Mouse (Mus musculus): ENCODE data around the gene Olfr30. TPM values are rescaled to one million over a fixed set of nuclear protein-coding genes. Genes with fewer than 3 reads are reported as not detected.

The Olfr30 gene
- polyA plus RNA-seq, 1 experiment from 2014 or later, result not detected

Other genes starting within 250 kb of the Olfr30 start
- not detected in 2 replicates for gene 4930438A08Rik, start 187.5 kb downstream of the Olfr30 start, polyA plus RNA-seq (2016; fragmentation: Nextera tagmentation; extraction: Ambion mirVana)
- gene Zfp692, start 155.2 kb downstream of the Olfr30 start, polyA plus RNA-seq (2016; fragmentation: Nextera tagmentation; extraction: Ambion mirVana), result 18.5 and 19.2 TPM in 2 replicates
- gene Zfp672, start 131.9 kb downstream of the Olfr30 start, polyA plus RNA-seq (2016; fragmentation: Nextera tagmentation; extraction: Ambion mirVana), result 30.4 and 31.6 TPM in 2 replicates
- 30.0 and 30.8 TPM in 2 replicates for gene Sh3bp5l, start 131.5 kb downstream of the Olfr30 start, polyA plus RNA-seq (2016; fragmentation: Nextera tagmentation; extraction: Ambion mirVana)
- not detected in 2 replicates for gene Lypd8, start 83.2 kb downstream of the Olfr30 start, polyA plus RNA-seq (2016; fragmentation: Nextera tagmentation; extraction: Ambion mirVana)
- gene 1810065E05Rik, start 41.2 kb downstream of the Olfr30 start, polyA plus RNA-seq (2016; fragmentation: Nextera tagmentation; extraction: Ambion mirVana), result not detected in 2 replicates
- not detected in 2 replicates for gene Gm12253, start 29.7 kb downstream of the Olfr30 start, polyA plus RNA-seq (2016; fragmentation: Nextera tagmentation; extraction: Ambion mirVana)
- not detected in 2 replicates for gene Lypd9, start 9.3 kb downstream of the Olfr30 start, polyA plus RNA-seq (2016; fragmentation: Nextera tagmentation; extraction: Ambion mirVana)
- not detected in 2 replicates for gene Olfr332, start 30.3 kb upstream of the Olfr30 start, polyA plus RNA-seq (2016; fragmentation: Nextera tagmentation; extraction: Ambion mirVana)
- gene Olfr331, start 40.3 kb upstream of the Olfr30 start, polyA plus RNA-seq (2016; fragmentation: Nextera tagmentation; extraction: Ambion mirVana), result not detected in 2 replicates
- not detected in 2 replicates for gene Olfr330, start 72.6 kb upstream of the Olfr30 start, polyA plus RNA-seq (2016; fragmentation: Nextera tagmentation; extraction: Ambion mirVana)
- gene Olfr329-ps, start 84.2 kb upstream of the Olfr30 start, polyA plus RNA-seq (2016; fragmentation: Nextera tagmentation; extraction: Ambion mirVana), result not detected in 2 replicates
- 0.08 TPM in 1 of 2 replicates, not detected in the other for gene Olfr328, start 93.4 kb upstream of the Olfr30 start, polyA plus RNA-seq (2016; fragmentation: Nextera tagmentation; extraction: Ambion mirVana)
- gene Olfr224, start 108.3 kb upstream of the Olfr30 start, polyA plus RNA-seq (2016; fragmentation: Nextera tagmentation; extraction: Ambion mirVana), result not detected in 2 replicates
- not detected in 2 replicates for gene Olfr325, start 115.5 kb upstream of the Olfr30 start, polyA plus RNA-seq (2016; fragmentation: Nextera tagmentation; extraction: Ambion mirVana)
- gene Olfr324, start 132.8 kb upstream of the Olfr30 start, polyA plus RNA-seq (2016; fragmentation: Nextera tagmentation; extraction: Ambion mirVana), result not detected in 2 replicates
- not detected in 2 replicates for gene 2210407C18Rik, start 153.8 kb upstream of the Olfr30 start, polyA plus RNA-seq (2016; fragmentation: Nextera tagmentation; extraction: Ambion mirVana)
- gene Olfr323, start 168.2 kb upstream of the Olfr30 start, polyA plus RNA-seq (2016; fragmentation: Nextera tagmentation; extraction: Ambion mirVana), result not detected in 2 replicates
- 1.1 and 1.2 TPM in 2 replicates for gene Trim58, start 178.2 kb upstream of the Olfr30 start, polyA plus RNA-seq (2016; fragmentation: Nextera tagmentation; extraction: Ambion mirVana)
- gene Olfr322, start 196.5 kb upstream of the Olfr30 start, polyA plus RNA-seq (2016; fragmentation: Nextera tagmentation; extraction: Ambion mirVana), result not detected in 2 replicates
- gene Olfr320, start 218.8 kb upstream of the Olfr30 start, polyA plus RNA-seq (2016; fragmentation: Nextera tagmentation; extraction: Ambion mirVana), result not detected in 2 replicates
- gene Olfr319, start 236.9 kb upstream of the Olfr30 start, polyA plus RNA-seq (2016; fragmentation: Nextera tagmentation; extraction: Ambion mirVana), result not detected in 2 replicates